Mouse (Mus musculus): ENCODE data around the gene Snx12. TPM values are rescaled to one million over a fixed set of nuclear protein-coding genes. Genes with fewer than 3 reads are reported as not detected.

The Snx12 gene
- polyA plus RNA-seq (2014; fragmentation: Nextera tagmentation; extraction: Ambion mirVana), result 48.0 and 51.2 TPM in 2 replicates

DNA sequence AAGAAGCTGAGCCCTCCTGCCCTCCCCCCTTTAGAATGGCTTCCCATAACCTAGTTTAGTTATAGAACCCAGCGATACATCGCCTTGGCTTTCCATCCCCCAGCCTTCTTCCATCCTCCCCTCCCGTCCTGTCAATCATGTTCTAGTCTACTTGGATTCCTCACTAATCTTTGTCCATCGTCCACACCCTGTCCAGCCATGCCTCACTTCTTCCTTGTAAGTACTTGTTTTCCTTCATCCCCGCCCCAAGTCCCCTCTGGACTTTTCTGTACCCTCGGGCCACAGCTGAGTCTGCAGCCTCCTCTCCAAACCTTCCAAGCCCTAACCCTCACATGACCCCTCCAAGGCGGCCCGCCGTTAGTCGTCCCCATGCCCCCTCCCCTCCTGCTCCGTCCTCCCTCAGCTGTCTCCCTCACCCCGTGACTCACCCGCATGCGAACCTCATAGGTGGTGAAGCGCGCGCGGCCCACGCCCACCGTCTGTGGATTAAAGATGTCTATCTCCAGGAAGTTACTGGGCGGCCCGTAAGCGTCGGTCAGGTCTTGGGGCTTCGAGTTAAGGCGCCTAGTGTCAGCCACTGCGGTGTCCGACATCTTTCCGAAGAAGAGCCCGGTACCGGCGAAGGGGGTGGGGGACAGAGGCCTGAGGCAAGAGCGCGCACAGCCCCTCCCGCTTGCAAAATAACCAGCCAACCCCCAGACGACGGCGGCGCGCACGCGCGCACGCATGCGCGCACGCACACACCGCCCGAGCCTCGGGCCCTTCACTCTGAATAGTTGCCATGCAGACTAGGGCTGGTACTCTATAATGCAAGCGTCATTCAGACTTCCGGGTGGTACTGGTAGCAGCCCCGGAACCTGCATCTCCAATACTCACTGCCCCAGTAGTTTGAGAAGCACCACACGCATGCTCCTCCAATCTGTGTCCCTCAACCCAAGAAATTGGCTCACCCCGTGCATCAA, at the start of gene Snx12:
Gene Snx12 (minus strand): TSS at position 730 of the 962 bp plus-strand sequence.
- H3K4me3 ChIP-seq (ENCODE audit: low read depth, low read length), result peak within 1 kb of the TSS; percentile 52
- H3K9ac ChIP-seq (ENCODE audit: low read length), result peak within 1 kb of the TSS; percentile 40
- 15% methylated on average over 55 of the region's 55 CpGs for WGBS
- no peaks in the 10 kb centered on the region for H3K9me3 ChIP-seq (ENCODE audit: control insufficient read depth, low read length)
- ATAC-seq (replicated peaks; ENCODE audit: low FRiP score, low TSS enrichment, low read depth), result peak; percentile 98
- H3K36me3 ChIP-seq (ENCODE audit: control insufficient read depth, insufficient read depth, low read length), result 0 out of 2 replicates have a peak, but pooled peaks cover 2% of the 10 kb centered on the region
- H3K27me3 ChIP-seq (replicated peaks; ENCODE audit: control insufficient read depth, insufficient read depth, low read length), result no peaks in the 10 kb centered on the region
- DNase-seq (ENCODE audit: low spot score), result peak; percentile 93
- peak within 1 kb of the TSS; percentile 55 for H3K4me2 ChIP-seq (ENCODE audit: low read length)
- H3K27ac ChIP-seq (ENCODE audit: low read depth), result peak within 1 kb of the TSS; percentile 48; the same call in 1 of the 2 replicates
- H3K4me1 ChIP-seq (replicated peaks; ENCODE audit: control insufficient read depth, insufficient read depth, low read length), result no peaks in the 10 kb centered on the region

DNA sequence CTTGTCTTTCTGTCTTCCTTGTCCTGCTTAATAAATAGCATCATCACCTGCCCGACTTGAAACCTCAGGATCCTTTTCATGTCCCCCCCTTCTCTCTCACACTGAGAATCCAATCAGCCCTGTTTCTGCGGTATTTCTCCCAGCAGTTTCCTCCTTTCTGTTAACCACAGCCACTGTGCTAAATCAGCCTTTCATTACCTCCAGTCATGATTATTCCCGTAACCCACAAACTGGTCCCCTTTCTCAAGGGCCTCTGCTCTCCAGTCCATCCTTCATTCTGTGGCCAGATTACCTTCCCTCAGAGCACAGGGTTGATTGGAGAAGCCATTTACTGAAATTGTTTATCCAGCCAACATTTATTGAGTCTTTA, 46.4 kb upstream of the Snx12 start, which contains the start of gene Gm20489:
Gene Gm20489 (minus strand): TSS at position 269 of the 370 bp plus-strand sequence.
- H3K9ac ChIP-seq (ENCODE audit: low read length), result no peak within 1 kb of the TSS
- no peaks in the 10 kb centered on the region for H3K9me3 ChIP-seq (ENCODE audit: control insufficient read depth, low read length)
- DNase-seq (ENCODE audit: low spot score), result no peak
- ATAC-seq (replicated peaks; ENCODE audit: low FRiP score, low TSS enrichment, low read depth), result no peak
- no peak within 1 kb of the TSS for H3K27ac ChIP-seq (ENCODE audit: low read depth)
- H3K4me2 ChIP-seq (ENCODE audit: low read length), result no peak within 1 kb of the TSS
- no peaks in the 10 kb centered on the region for H3K36me3 ChIP-seq (ENCODE audit: control insufficient read depth, insufficient read depth, low read length)
- no peaks in the 10 kb centered on the region for H3K4me1 ChIP-seq (replicated peaks; ENCODE audit: control insufficient read depth, insufficient read depth, low read length)
- no peaks in the 10 kb centered on the region; the same call in 1 of the 2 replicates for H3K27me3 ChIP-seq (replicated peaks; ENCODE audit: control insufficient read depth, insufficient read depth, low read length)
- H3K4me3 ChIP-seq (ENCODE audit: low read depth, low read length), result no peak within 1 kb of the TSS
- WGBS, result 44% methylated on average over 3 of the region's 3 CpGs

DNA sequence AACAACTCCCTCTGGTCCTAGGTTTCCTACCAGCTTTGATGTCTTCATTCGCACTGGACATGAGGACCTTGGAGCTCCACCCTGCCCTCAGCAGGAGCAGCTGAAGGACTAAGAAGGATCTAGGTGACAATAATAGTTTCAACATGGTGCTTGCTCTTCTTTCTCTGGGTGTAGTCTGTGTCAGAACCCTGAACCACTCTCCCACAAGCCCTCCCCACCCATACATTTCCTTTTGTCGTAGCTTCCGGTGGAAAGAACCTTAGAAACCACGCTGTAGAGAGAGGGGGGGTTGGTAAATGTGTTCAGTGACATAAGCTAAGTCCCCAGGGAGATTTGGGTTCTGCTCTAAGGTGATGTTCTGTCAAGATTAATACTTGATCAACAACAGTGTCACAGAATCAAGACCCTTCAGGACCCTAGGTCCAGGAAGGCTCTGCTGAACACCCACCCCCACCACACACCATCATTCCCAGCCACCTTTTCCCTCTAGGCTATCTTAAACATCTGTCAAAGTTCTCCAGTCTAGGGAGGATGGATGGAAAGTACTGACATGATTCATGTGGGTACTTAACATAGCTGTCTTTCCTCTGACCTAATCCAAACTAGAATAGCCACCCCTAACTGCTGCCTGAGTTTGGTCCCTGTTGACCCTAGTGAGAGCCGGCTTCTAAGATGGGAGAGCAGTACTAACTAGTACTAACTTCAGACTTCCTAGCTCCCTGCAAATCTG, 45.8 kb upstream of the Snx12 start, which contains the start of gene Il2rg:
Gene Il2rg (minus strand): TSS at position 231 of the 730 bp plus-strand sequence.
- H3K27me3 ChIP-seq (replicated peaks; ENCODE audit: control insufficient read depth, insufficient read depth, low read length), result no peaks in the 10 kb centered on the region; the same call in 1 of the 2 replicates
- 44% methylated on average over 5 of the region's 5 CpGs for WGBS
- H3K9ac ChIP-seq (ENCODE audit: low read length), result no peak within 1 kb of the TSS
- no peak within 1 kb of the TSS for H3K4me3 ChIP-seq (ENCODE audit: low read depth, low read length)
- no peak within 1 kb of the TSS for H3K4me2 ChIP-seq (ENCODE audit: low read length)
- DNase-seq (ENCODE audit: low spot score) (no peak), ATAC-seq (replicated peaks; ENCODE audit: low FRiP score, low TSS enrichment, low read depth) (no peak)
- no peaks in the 10 kb centered on the region for H3K9me3 ChIP-seq (ENCODE audit: control insufficient read depth, low read length)
- no peaks in the 10 kb centered on the region for H3K4me1 ChIP-seq (replicated peaks; ENCODE audit: control insufficient read depth, insufficient read depth, low read length)
- no peak within 1 kb of the TSS for H3K27ac ChIP-seq (ENCODE audit: low read depth)
- no peaks in the 10 kb centered on the region for H3K36me3 ChIP-seq (ENCODE audit: control insufficient read depth, insufficient read depth, low read length)

DNA sequence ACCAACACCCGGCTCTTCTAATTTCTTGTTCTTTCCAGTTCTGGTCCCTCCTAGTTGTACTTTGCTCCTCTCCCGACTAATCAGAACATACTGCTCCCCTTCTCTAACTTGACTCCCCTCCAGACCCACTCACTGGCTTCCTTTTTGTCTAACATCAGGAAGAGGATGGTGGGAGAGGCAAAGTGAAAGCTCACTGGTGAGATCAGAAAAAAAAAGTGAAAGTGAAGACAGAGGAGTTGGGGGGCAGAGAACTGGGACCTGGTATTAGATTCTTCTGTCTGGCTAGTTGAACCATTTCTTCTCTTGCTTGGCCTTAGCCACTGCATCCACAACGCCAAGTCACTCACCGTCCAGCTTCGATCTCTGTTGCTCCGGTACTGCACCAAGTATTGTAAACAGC, 44.3 kb upstream of the Snx12 start:
- H3K36me3 ChIP-seq (ENCODE audit: control insufficient read depth, insufficient read depth, low read length), result no peaks in the 10 kb centered on the region
- no peaks in the 10 kb centered on the region for H3K4me1 ChIP-seq (replicated peaks; ENCODE audit: control insufficient read depth, insufficient read depth, low read length)
- H3K4me2 ChIP-seq (ENCODE audit: low read length), result no peak overlapping the region
- DNase-seq (ENCODE audit: low spot score), result no peak
- ATAC-seq (replicated peaks; ENCODE audit: low FRiP score, low TSS enrichment, low read depth), result no peak
- WGBS, result 81% methylated on average over 6 of the region's 6 CpGs
- no peak overlapping the region for H3K4me3 ChIP-seq (ENCODE audit: low read depth, low read length)
- H3K27me3 ChIP-seq (replicated peaks; ENCODE audit: control insufficient read depth, insufficient read depth, low read length), result no peaks in the 10 kb centered on the region; the same call in 1 of the 2 replicates
- H3K9me3 ChIP-seq (ENCODE audit: control insufficient read depth, low read length), result no peaks in the 10 kb centered on the region
- H3K27ac ChIP-seq (ENCODE audit: low read depth), result no peak overlapping the region
- H3K9ac ChIP-seq (ENCODE audit: low read length), result no peak overlapping the region

GRCm38 (mm10) chrX:101263892-101264291, 41.5 kb upstream of the Snx12 start, which contains the start of gene Gm614:
Gm614 (minus strand) TSS chrX:101263992.
- H3K27me3 ChIP-seq (replicated peaks; ENCODE audit: control insufficient read depth, insufficient read depth, low read length), result no peaks in the 10 kb centered on the region; the same call in 1 of the 2 replicates
- no peak within 1 kb of the TSS for H3K9ac ChIP-seq (ENCODE audit: low read length)
- no peak within 1 kb of the TSS for H3K4me2 ChIP-seq (ENCODE audit: low read length)
- no peaks in the 10 kb centered on the region for H3K9me3 ChIP-seq (ENCODE audit: control insufficient read depth, low read length)
- 88% methylated on average over 1 of the region's 1 CpGs for WGBS
- H3K4me3 ChIP-seq (ENCODE audit: low read depth, low read length), result no peak within 1 kb of the TSS
- 0 out of 2 replicates have a peak, but pooled peaks cover 5% of the 10 kb centered on the region for H3K4me1 ChIP-seq (replicated peaks; ENCODE audit: control insufficient read depth, insufficient read depth, low read length)
- no peak within 1 kb of the TSS for H3K27ac ChIP-seq (ENCODE audit: low read depth)
- no peak for ATAC-seq (replicated peaks; ENCODE audit: low FRiP score, low TSS enrichment, low read depth)
- H3K36me3 ChIP-seq (ENCODE audit: control insufficient read depth, insufficient read depth, low read length), result 0 out of 2 replicates have a peak, but pooled peaks cover 1% of the 10 kb centered on the region
- DNase-seq (ENCODE audit: low spot score), result no peak

GRCm38 (mm10) chrX:101260441-101261325, 38.3 kb upstream of the Snx12 start:
- H3K27me3 ChIP-seq (replicated peaks; ENCODE audit: control insufficient read depth, insufficient read depth, low read length), result 0 out of 2 replicates have a peak, but pooled peaks cover 2% of the 10 kb centered on the region
- no peaks in the 10 kb centered on the region for H3K9me3 ChIP-seq (ENCODE audit: control insufficient read depth, low read length)
- H3K4me1 ChIP-seq (replicated peaks; ENCODE audit: control insufficient read depth, insufficient read depth, low read length), result peaks cover 5% of the 10 kb centered on the region; the same call in 1 of the 2 replicates
- peak; percentile 81 for ATAC-seq (replicated peaks; ENCODE audit: low FRiP score, low TSS enrichment, low read depth)
- H3K4me3 ChIP-seq (ENCODE audit: low read depth, low read length), result no peak overlapping the region
- 0 out of 2 replicates have a peak, but pooled peaks cover 6% of the 10 kb centered on the region for H3K36me3 ChIP-seq (ENCODE audit: control insufficient read depth, insufficient read depth, low read length)
- WGBS, result 11% methylated on average over 10 of the region's 13 CpGs
- H3K4me2 ChIP-seq (ENCODE audit: low read length), result no peak overlapping the region
- peak overlapping the region; percentile 64 for H3K27ac ChIP-seq (ENCODE audit: low read depth)
- DNase-seq (ENCODE audit: low spot score), result peak; percentile 58
- H3K9ac ChIP-seq (ENCODE audit: low read length), result no peak overlapping the region

DNA sequence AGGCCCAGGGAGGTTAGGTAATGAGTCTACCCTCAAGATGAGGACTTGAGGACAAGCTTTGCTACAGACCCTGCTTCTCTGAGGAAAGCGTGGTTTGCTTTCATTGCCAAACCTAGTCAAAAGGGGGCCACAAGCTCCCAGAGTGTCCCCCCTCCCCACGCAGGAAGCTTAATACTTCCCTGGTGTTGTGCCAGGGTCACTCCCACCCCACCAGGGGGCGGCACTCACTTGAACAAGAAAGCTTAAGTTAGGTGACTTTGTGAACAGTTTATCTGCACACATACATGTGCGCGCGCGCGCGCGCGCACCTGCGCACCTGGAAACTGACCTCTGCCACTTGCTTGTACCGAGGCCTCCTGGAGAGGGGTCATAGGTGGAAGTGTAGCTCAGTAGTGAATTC, 34.2 kb upstream of the Snx12 start:
- DNase-seq (ENCODE audit: low spot score), result no peak
- no peak overlapping the region; the same call in 1 of the 2 replicates for H3K4me2 ChIP-seq (ENCODE audit: low read length)
- 82% methylated on average over 13 of the region's 13 CpGs for WGBS

More for the DNA sequence above, 34.2 kb upstream of the Snx12 start:
- ATAC-seq (replicated peaks; ENCODE audit: low FRiP score, low TSS enrichment, low read depth), result no peak
- Histone ChIP-seq H3K4me3 (ENCODE audit: low read depth, low read length) (no peak overlapping the region), H3K27ac (ENCODE audit: low read depth) (no peak overlapping the region), H3K27me3 (replicated peaks; ENCODE audit: control insufficient read depth, insufficient read depth, low read length) (0 out of 2 replicates have a peak, but pooled peaks cover 6% of the 10 kb centered on the region), H3K9ac (ENCODE audit: low read length) (no peak overlapping the region), H3K9me3 (ENCODE audit: control insufficient read depth, low read length) (no peaks in the 10 kb centered on the region), H3K4me1 (replicated peaks; ENCODE audit: control insufficient read depth, insufficient read depth, low read length) (peaks cover 5% of the 10 kb centered on the region; the same call in 1 of the 2 replicates), H3K36me3 (ENCODE audit: control insufficient read depth, insufficient read depth, low read length) (0 out of 2 replicates have a peak, but pooled peaks cover 6% of the 10 kb centered on the region)

Measured in intestine, embryonic 14.5 days (tissue).